Mouse (Mus musculus) right cerebral cortex, postnatal 10 days (tissue): ENCODE data around the gene Sept3.

Experiments used
- DNase-seq, 2 experiments: peaks; one replicate each; pipeline ENCODE4 v3.0.0; 2021; ENCODE audit warnings: low spot score in 2 of 2

Gene Sept3

GRCm38 (mm10) chr15:82271201-82271600 lies 3.5 kb upstream of the Sept3 start:
- DNase-seq, result peak; percentile 69 to 86

GRCm38 (mm10) chr15:82272295-82272694 lies 2.4 kb upstream of the Sept3 start:
- DNase-seq, result peak in 1 of 2 experiments; percentile 33

- peak; percentile 84 to 86 for DNase-seq
Observed at GRCm38 (mm10) chr15:82274927-82275901, 521 bp downstream of the Sept3 start.

GRCm38 (mm10) chr15:82277591-82277990 lies 2.9 kb downstream of the Sept3 start:
- peak in 1 of 2 experiments; percentile 72 for DNase-seq

- peak in 1 of 2 experiments; percentile 35 for DNase-seq
Observed at GRCm38 (mm10) chr15:82280638-82281037, 5.9 kb downstream of the Sept3 start.

GRCm38 (mm10) chr15:82286157-82286556 lies 11.5 kb downstream of the Sept3 start:
- peak in 1 of 2 experiments; percentile 19 for DNase-seq

GRCm38 (mm10) chr15:82290252-82290651 lies 15.6 kb downstream of the Sept3 start:
- DNase-seq, result no peak

GRCm38 (mm10) chr15:82292851-82293250 lies 18.2 kb downstream of the Sept3 start:
- DNase-seq, result no peak

GRCm38 (mm10) chr15:82293271-82293711 lies 18.6 kb downstream of the Sept3 start:
- peak in 1 of 2 experiments; percentile 62 for DNase-seq

- DNase-seq, result peak; percentile 63 to 67
Observed at GRCm38 (mm10) chr15:82294059-82294458, 19.4 kb downstream of the Sept3 start.

GRCm38 (mm10) chr15:82298764-82299561 lies 24.3 kb downstream of the Sept3 start, which contains the start of gene Wbp2nl:
TSS of gene Wbp2nl (plus strand) at chr15:82298954.
- DNase-seq, result no peak

- no peak for DNase-seq
Observed at GRCm38 (mm10) chr15:82307107-82307506, 32.4 kb downstream of the Sept3 start.

- no peak for DNase-seq
Observed at GRCm38 (mm10) chr15:82308416-82308815, 33.7 kb downstream of the Sept3 start.

GRCm38 (mm10) chr15:82317839-82318238 lies 43.1 kb downstream of the Sept3 start:
- no peak for DNase-seq

GRCm38 (mm10) chr15:82319613-82320012 lies 44.9 kb downstream of the Sept3 start:
- DNase-seq, result no peak

- DNase-seq, result no peak
Observed at GRCm38 (mm10) chr15:82322195-82322594, 47.5 kb downstream of the Sept3 start.

GRCm38 (mm10) chr15:82325382-82325781 lies 50.7 kb downstream of the Sept3 start:
- DNase-seq, result no peak

- no peak for DNase-seq
Observed at GRCm38 (mm10) chr15:82335194-82335593, 60.5 kb downstream of the Sept3 start.

- no peak for DNase-seq
Observed at GRCm38 (mm10) chr15:82336629-82337028, 61.9 kb downstream of the Sept3 start.

GRCm38 (mm10) chr15:82337875-82338274 lies 63.2 kb downstream of the Sept3 start:
- peak in 1 of 2 experiments; percentile 36 for DNase-seq

GRCm38 (mm10) chr15:82338593-82339112 lies 64.0 kb downstream of the Sept3 start, which contains the start of the genes Naga, Pheta2 and Smdt1:
TSS of gene Naga (minus strand) at chr15:82338925.
TSS of gene Pheta2 (plus strand) at chr15:82338942.
TSS of gene Smdt1 (plus strand) at chr15:82338959.
- peak; percentile 96 for DNase-seq

- peak in 1 of 2 experiments; percentile 30 for DNase-seq
Observed at GRCm38 (mm10) chr15:82339150-82339549, 64.5 kb downstream of the Sept3 start.
